Mouse (Mus musculus) heart, embryonic 12.5 days (tissue): ENCODE data around the gene Tipin. TPM values are rescaled to one million over a fixed set of nuclear protein-coding genes. Genes with fewer than 3 reads are reported as not detected.

ENCODE experiments used
- ATAC-seq: fragments of 200-750 bp; cut with Nextera tagmentation; 2 replicates; pipeline ENCODE4 v1.8.0; 2017; ENCODE audit warnings: moderate TSS enrichment, moderate library complexity; ENCODE audit not compliant: insufficient number of reproducible peaks, low FRiP score
- H3K27ac ChIP-seq: fragments of 300-500 bp; sonication (generic); 2 replicates; pipeline ENCODE4 v1.5.1; 2016; ENCODE audit warnings: mild to moderate bottlenecking, moderate library complexity; ENCODE audit not compliant: poor library complexity, severe bottlenecking
- H3K27me3 ChIP-seq: fragments of 300-500 bp; sonication (generic); replicated peaks from 2 replicates; pipeline ENCODE4 v1.6.1; 2016; ENCODE audit warnings: mild to moderate bottlenecking, moderate library complexity
- H3K36me3 ChIP-seq: fragments of 300-500 bp; sonication (generic); 2 replicates; pipeline ENCODE4 v1.6.1; 2016; ENCODE audit warnings: mild to moderate bottlenecking, moderate library complexity
- H3K4me1 ChIP-seq: fragments of 300-500 bp; sonication (generic); replicated peaks from 2 replicates; pipeline ENCODE4 v1.6.1; 2016; ENCODE audit warnings: mild to moderate bottlenecking
- H3K4me2 ChIP-seq: fragments of 300-500 bp; sonication (generic); 2 replicates; pipeline ENCODE4 v1.6.1; 2016; ENCODE audit warnings: mild to moderate bottlenecking, moderate library complexity
- H3K4me3 ChIP-seq: fragments of 300-500 bp; sonication (generic); 2 replicates; pipeline ENCODE4 v1.5.1; 2016; ENCODE audit warnings: mild to moderate bottlenecking
- H3K9ac ChIP-seq: fragments of 300-500 bp; sonication (generic); 2 replicates; pipeline ENCODE4 v1.6.1; 2016; ENCODE audit warnings: mild to moderate bottlenecking, moderate library complexity
- H3K9me3 ChIP-seq: fragments of 300-500 bp; sonication (generic); replicated peaks from 2 replicates; pipeline ENCODE4 v1.6.1; 2016; ENCODE audit warnings: mild to moderate bottlenecking, moderate library complexity
- WGBS: fragments of 180-500 bp; shearing (Covaris S2); methylation state at CpG from one replicate; pipeline ENCODE4 v1.1.7; 2016; 5-methylcytosine and 5-hydroxymethylcytosine counted together
- polyA plus RNA-seq: library from polyadenylated mRNA; unstranded; fragments of >200 nt; fragmentation: Nextera tagmentation; extraction: Ambion mirVana; gene quantifications from 2 replicates; pipeline ENCODE4 v1.2.1, GENCODE M21; 2016

Tipin gene
- polyA plus RNA-seq, result 130 and 133 TPM in 2 replicates

DNA sequence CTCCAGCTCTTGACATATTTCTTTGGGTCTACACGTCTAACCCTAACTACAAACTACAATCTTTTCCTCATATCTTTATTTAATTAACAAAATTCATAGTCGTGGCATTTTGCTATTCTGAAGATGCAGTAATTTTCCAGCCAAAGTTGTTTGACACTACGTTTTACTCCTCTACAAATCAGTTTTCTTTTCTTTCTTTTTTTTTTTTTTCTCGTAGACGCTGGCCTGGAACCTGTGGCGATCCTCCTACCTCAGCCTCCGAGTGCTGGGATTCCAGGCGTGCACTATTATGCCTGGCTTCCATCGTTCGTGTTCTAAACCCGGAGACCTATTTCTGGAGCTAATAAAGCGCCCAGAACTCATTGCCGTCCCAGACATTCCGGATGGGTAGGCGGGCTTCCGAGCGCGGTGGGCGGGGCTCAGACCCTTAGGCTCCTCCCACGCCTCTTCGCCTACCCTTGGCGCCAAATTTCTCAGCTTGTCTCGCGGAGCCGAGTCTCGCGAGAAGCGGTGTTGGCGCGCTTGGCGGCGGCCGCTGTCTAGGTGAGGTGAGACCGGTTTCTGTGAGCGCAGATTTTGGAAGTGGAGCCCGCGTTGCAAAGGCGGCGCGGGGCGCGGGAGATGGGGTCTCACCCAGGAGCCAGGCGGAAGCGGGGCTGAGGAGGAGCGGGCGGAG, at the start of gene Tipin:
Tipin (plus strand) TSS at position 477 of the 676 bp plus-strand sequence.
- Histone ChIP-seq H3K4me2 (peak within 1 kb of the TSS; percentile 75), H3K27ac (peak within 1 kb of the TSS; percentile 86)
- WGBS, result 3% methylated on average over 46 of the region's 46 CpGs

DNA sequence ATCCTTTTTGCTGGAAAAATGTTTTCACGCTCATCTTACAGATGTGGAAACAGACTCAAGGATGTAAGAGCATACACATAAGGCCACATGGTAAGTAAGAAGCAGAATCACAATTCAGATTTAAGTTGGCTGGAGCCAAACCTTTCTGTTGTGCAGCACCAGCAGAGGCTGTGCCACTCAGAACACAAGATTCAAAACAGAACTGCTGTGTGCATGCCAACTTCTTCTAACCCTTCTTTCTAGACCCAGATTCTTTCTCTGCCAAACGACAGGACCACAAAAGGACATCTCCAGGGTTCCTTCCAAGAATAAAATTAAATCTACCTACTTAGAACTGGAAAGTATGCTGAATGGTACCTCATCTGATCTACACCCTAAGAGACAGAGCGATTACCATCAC, 49.7 kb upstream of the Tipin start:
- Histone ChIP-seq H3K36me3 (0 out of 2 replicates have a peak, but pooled peaks cover 7% of the 10 kb centered on the region), H3K9ac (no peak overlapping the region), H3K4me1 (peaks cover 38% of the 10 kb centered on the region), H3K4me3 (no peak overlapping the region), H3K27ac (0 out of 2 replicates have a peak overlapping the region, but pooled peaks have one; percentile 4), H3K4me2 (no peak overlapping the region), H3K9me3 (no peaks in the 10 kb centered on the region), H3K27me3 (no peaks in the 10 kb centered on the region)
- ATAC-seq, result no peak
- WGBS, result 78% methylated on average over 3 of the region's 3 CpGs

More for the DNA sequence above, at the start of gene Tipin:
- peaks cover 11% of the 10 kb centered on the region for H3K4me1 ChIP-seq
- ATAC-seq, result peak; percentile 95
- H3K9ac ChIP-seq, result peak within 1 kb of the TSS; percentile 90
- peak within 1 kb of the TSS; percentile 82 for H3K4me3 ChIP-seq
- no peaks in the 10 kb centered on the region for H3K9me3 ChIP-seq
- no peaks in the 10 kb centered on the region for H3K27me3 ChIP-seq
- peaks cover 7% of the 10 kb centered on the region; the same call in 1 of the 2 replicates for H3K36me3 ChIP-seq

DNA sequence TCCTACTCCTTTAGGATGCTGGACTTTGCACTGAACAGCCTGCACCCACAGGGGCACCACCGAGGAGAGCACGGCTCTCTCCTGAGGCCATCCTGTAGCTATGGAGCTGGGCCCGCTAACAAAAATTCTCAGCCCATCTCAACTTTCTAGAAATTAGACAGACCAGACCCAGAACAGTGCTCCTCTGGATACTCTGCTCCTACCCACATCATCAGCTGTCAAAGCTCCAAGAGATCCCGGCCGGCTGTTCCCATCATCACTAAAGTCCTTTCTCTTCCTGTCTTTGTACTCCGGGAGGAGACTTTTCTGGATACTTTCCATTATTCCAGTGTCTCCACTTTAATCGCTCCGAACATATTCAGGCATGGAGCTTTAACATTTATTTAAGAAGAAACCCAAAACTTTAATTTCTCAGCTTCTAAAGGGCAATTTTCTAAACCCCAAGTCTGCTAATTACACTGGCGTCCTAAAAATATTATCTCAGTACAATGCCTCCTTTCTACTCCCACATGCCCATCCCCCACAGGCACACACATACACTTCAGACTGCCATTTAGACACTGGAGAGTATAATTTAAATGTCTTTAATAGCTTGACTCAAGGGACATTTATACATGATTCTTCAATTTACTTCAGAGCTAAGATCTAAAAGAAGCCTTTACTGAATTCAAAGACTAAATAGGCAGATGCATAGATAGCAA, 49.0 kb upstream of the Tipin start:
- H3K27me3 ChIP-seq, result no peaks in the 10 kb centered on the region
- H3K9ac ChIP-seq, result 0 out of 2 replicates have a peak overlapping the region, but pooled peaks have one; percentile 48
- 57% methylated on average over 9 of the region's 9 CpGs for WGBS
- no peak overlapping the region for H3K4me2 ChIP-seq
- H3K4me3 ChIP-seq, result no peak overlapping the region
- H3K9me3 ChIP-seq, result no peaks in the 10 kb centered on the region
- H3K4me1 ChIP-seq, result peaks cover 33% of the 10 kb centered on the region
- 0 out of 2 replicates have a peak, but pooled peaks cover 7% of the 10 kb centered on the region for H3K36me3 ChIP-seq
- no peak for ATAC-seq
- 0 out of 2 replicates have a peak overlapping the region, but pooled peaks have one; percentile 4 for H3K27ac ChIP-seq

DNA sequence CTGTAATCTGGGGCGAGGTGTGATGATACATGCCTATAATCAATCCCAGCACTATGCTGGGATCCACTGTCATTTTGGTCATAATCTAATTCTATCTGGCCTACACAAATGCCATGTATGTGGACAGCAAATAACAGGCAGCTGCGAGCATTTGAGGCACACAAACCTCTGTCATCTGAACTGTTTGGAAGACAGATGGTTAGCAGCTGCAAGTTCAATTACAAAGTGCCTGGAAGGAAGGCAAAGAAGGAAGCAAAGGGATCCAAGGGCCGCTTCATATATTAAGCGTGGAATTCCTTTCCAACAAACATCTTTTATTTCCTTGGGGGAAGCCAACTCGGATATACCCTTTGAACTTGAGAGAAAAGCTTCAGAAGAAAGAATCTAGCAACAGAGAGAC, 47.7 kb upstream of the Tipin start:
- Histone ChIP-seq H3K27me3 (no peaks in the 10 kb centered on the region), H3K27ac (no peak overlapping the region), H3K4me1 (peaks cover 27% of the 10 kb centered on the region), H3K4me2 (no peak overlapping the region), H3K36me3 (0 out of 2 replicates have a peak, but pooled peaks cover 7% of the 10 kb centered on the region), H3K4me3 (no peak overlapping the region), H3K9ac (no peak overlapping the region), H3K9me3 (no peaks in the 10 kb centered on the region)
- WGBS, result 81% methylated on average over 5 of the region's 5 CpGs
- ATAC-seq, result no peak

DNA sequence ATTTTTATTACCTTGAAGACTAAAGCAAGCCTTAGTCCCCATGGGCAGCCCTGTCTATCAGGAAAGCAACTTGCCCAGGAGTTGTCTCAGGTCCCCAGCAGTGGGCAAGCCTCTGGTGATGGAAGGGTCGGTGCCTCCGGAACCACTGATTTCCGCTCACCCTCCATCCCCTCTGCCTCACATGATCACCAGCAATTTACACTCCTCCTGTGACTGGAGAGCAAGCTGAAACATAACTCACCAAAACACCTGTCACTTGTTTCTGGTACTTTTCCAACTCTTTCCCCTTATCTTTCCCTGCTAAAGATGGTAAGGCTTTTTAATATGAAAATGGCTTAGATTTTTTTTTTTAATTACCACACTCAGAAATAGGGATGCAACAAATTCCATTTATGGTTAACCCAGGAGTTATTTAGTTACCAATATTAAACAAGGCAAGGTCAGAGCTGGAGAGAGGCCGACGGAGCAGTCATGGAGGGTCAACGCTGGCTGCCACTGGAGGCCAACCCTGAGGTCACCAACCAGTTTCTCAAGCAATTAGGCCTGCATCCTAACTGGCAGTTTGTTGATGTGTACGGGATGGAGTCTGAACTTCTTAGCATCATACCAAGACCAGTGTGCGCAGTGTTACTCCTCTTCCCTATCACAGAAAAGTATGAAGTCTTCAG, 46.5 kb upstream of the Tipin start, which contains the start of gene Uchl4:
Uchl4 (plus strand) TSS at position 434 of the 668 bp plus-strand sequence.
- Histone ChIP-seq H3K4me2 (no peak within 1 kb of the TSS), H3K27me3 (no peaks in the 10 kb centered on the region), H3K36me3 (0 out of 2 replicates have a peak, but pooled peaks cover 7% of the 10 kb centered on the region), H3K27ac (no peak within 1 kb of the TSS), H3K9ac (no peak within 1 kb of the TSS), H3K4me1 (peaks cover 27% of the 10 kb centered on the region), H3K4me3 (no peak within 1 kb of the TSS), H3K9me3 (no peaks in the 10 kb centered on the region)
- no peak for ATAC-seq
- 96% methylated on average over 8 of the region's 8 CpGs for WGBS

DNA sequence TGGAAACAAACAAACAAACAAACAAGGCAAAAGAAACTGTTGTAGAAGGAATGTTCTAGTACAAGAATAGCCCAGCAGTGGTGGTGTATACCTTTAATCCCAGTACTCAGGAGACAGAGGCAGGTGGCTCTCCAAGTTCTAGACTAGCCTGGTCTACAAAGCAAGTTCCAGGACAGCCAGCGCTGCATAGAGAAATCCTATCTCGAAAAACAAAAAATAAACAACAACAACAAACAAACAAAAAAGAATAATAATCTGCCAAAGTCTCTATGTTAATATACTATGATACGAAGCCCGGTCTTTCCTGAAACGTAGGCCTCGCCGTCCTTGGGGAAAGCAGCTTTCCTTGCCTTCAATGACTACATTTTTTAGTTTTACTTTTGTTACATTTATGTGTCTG, 45.3 kb upstream of the Tipin start:
- H3K36me3 ChIP-seq, result 0 out of 2 replicates have a peak, but pooled peaks cover 7% of the 10 kb centered on the region
- no peak overlapping the region for H3K9ac ChIP-seq
- no peak overlapping the region for H3K4me2 ChIP-seq
- H3K9me3 ChIP-seq, result no peaks in the 10 kb centered on the region
- H3K4me3 ChIP-seq, result no peak overlapping the region
- peaks cover 28% of the 10 kb centered on the region for H3K4me1 ChIP-seq
- ATAC-seq, result no peak
- no peaks in the 10 kb centered on the region for H3K27me3 ChIP-seq
- H3K27ac ChIP-seq, result no peak overlapping the region
- 93% methylated on average over 7 of the region's 7 CpGs for WGBS

DNA sequence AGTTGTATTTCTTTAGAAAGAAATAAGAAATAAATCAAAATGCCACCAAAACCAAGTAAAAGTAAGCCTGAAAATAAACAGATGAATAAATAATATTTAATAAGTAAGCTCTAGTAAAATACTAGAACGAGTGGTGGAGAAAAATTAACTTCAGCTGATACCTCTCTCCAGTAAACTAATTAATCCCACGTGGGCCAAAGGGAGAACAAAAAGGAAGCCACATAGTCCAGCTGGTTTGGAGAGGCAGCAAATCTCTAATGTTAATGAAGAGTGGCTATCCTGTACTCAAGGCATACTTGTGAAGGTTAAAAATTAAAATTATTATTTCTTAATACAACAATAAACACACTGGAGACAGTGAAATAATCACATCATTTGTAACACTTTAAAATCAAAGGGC, 41.3 kb upstream of the Tipin start:
- no peak for ATAC-seq
- H3K4me2 ChIP-seq, result peak overlapping the region; percentile 58
- peak overlapping the region; percentile 17 for H3K4me3 ChIP-seq
- no peak overlapping the region for H3K9ac ChIP-seq
- H3K27me3 ChIP-seq, result no peaks in the 10 kb centered on the region
- H3K9me3 ChIP-seq, result no peaks in the 10 kb centered on the region
- 60% methylated on average over 2 of the region's 2 CpGs for WGBS
- peaks cover 6% of the 10 kb centered on the region; the same call in 1 of the 2 replicates for H3K36me3 ChIP-seq
- H3K27ac ChIP-seq, result peak overlapping the region; percentile 63; the same call in 1 of the 2 replicates
- peaks cover 17% of the 10 kb centered on the region for H3K4me1 ChIP-seq

DNA sequence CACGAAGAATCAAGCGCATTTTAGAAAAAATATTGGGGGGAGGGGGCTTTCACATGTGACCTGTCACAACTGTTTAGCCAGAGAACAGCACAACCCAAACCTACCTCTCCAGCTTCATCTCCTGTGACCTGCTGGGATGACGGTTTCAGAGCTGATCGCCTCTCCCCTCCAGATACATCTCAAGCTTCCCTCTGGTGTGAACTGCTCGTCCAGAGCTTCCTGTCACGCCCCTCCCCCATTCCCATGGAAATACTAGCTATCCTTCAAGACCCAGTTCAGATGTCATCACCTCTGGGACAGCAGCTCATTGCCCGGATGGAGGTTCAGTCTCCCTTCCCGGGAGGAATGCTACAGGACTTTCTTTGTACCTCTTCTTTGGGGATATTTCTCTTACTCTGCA, 40.7 kb upstream of the Tipin start:
- H3K9me3 ChIP-seq, result no peaks in the 10 kb centered on the region
- peak overlapping the region; percentile 58 for H3K4me2 ChIP-seq
- peak overlapping the region; percentile 37; the same call in 1 of the 2 replicates for H3K9ac ChIP-seq
- WGBS, result 15% methylated on average over 8 of the region's 8 CpGs
- peaks cover 5% of the 10 kb centered on the region; the same call in 1 of the 2 replicates for H3K36me3 ChIP-seq
- H3K27ac ChIP-seq, result peak overlapping the region; percentile 63
- ATAC-seq, result peak; percentile 57; the same call in 1 of the 2 replicates
- no peaks in the 10 kb centered on the region for H3K27me3 ChIP-seq
- peak overlapping the region; percentile 17 for H3K4me3 ChIP-seq
- H3K4me1 ChIP-seq, result peaks cover 17% of the 10 kb centered on the region

DNA sequence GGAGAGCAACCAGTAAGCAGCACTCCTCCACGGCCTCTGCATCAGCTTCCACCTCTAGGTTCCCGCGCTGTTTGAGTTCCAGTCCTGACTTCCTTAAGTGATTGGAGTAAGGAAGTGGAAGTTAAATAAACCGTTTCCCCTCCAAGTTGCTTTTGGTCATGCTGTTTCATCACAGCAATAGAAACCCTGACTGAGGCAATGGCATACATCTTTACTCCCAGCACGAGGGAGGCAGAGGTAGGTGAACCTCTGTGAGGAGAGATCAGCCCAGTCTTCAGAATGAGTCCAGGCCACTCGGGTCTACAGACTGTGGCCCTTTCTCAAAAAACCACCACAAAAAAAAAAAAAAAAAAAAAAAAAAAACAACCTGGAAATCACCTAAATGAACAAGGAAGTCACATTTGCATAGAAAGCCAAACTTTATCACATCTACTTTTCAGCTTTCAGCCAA, 39.0 kb upstream of the Tipin start:
- no peak overlapping the region for H3K9ac ChIP-seq
- no peaks in the 10 kb centered on the region for H3K27me3 ChIP-seq
- 62% methylated on average over 6 of the region's 6 CpGs for WGBS
- no peak overlapping the region for H3K4me2 ChIP-seq
- H3K4me3 ChIP-seq, result no peak overlapping the region
- peaks cover 2% of the 10 kb centered on the region; the same call in 1 of the 2 replicates for H3K36me3 ChIP-seq
- H3K4me1 ChIP-seq, result peaks cover 17% of the 10 kb centered on the region
- H3K9me3 ChIP-seq, result no peaks in the 10 kb centered on the region
- peak overlapping the region; percentile 48; the same call in 1 of the 2 replicates for H3K27ac ChIP-seq
- ATAC-seq, result no peak

DNA sequence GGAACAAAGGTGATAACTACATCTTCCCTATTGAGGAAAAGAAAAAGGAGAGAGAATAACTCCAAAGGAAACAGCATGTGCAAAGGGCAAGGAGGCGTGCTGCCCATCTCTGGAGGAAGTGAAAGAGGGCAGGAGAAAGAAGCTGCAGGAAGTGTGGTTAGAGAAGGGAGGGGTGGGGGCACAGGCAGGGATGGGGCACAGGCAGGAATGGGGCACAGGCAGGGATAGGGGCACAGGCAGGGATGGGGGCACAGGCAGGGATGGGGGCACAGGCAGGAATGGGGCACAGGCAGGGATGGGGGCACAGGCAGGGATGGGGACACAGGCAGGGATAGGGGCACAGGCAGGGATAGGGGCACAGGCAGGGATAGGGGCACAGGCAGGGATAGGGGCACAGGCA, 32.0 kb upstream of the Tipin start:
- no peak overlapping the region for H3K27ac ChIP-seq
- H3K36me3 ChIP-seq, result peaks cover 2% of the 10 kb centered on the region; the same call in 1 of the 2 replicates
- no peaks in the 10 kb centered on the region for H3K9me3 ChIP-seq
- H3K27me3 ChIP-seq, result no peaks in the 10 kb centered on the region
- H3K9ac ChIP-seq, result no peak overlapping the region
- ATAC-seq, result no peak
- H3K4me3 ChIP-seq, result no peak overlapping the region
- WGBS, result 58% methylated on average over 1 of the region's 1 CpGs
- H3K4me2 ChIP-seq, result no peak overlapping the region
- H3K4me1 ChIP-seq, result peaks cover 28% of the 10 kb centered on the region
